Mouse (Mus musculus) neutrophil, adult 5-6 weeks (primary cell): Measurements from ENCODE around the gene Ticam1. TPM values are rescaled to one million over a fixed set of nuclear protein-coding genes. Genes with fewer than 3 reads are reported as not detected.

Experiments used
- ATAC-seq: fragments of 151-379, 151-347 bp; 2 replicates; pipeline ENCODE4 v1.8.0; 2017; ENCODE audit warnings: mild to moderate bottlenecking, moderate TSS enrichment; ENCODE audit not compliant: insufficient number of reproducible peaks, poor library complexity, low FRiP score, severe bottlenecking; ENCODE audit errors: extremely low read depth
- total RNA-seq: library from RNA; stranded (forward); fragments of 200-1000 nt; gene quantifications from 2 replicates; pipeline ENCODE4 v1.2.3, GENCODE M21; 2017

Gene Ticam1
- 4.8 and 6.4 TPM in 2 replicates for total RNA-seq

- peak; percentile 73 for ATAC-seq
Measured at GRCm38 (mm10) chr17:56276643-56277566, at the start of gene Ticam1. TSS of gene Ticam1 (minus strand) at chr17:56276786.

DNA sequence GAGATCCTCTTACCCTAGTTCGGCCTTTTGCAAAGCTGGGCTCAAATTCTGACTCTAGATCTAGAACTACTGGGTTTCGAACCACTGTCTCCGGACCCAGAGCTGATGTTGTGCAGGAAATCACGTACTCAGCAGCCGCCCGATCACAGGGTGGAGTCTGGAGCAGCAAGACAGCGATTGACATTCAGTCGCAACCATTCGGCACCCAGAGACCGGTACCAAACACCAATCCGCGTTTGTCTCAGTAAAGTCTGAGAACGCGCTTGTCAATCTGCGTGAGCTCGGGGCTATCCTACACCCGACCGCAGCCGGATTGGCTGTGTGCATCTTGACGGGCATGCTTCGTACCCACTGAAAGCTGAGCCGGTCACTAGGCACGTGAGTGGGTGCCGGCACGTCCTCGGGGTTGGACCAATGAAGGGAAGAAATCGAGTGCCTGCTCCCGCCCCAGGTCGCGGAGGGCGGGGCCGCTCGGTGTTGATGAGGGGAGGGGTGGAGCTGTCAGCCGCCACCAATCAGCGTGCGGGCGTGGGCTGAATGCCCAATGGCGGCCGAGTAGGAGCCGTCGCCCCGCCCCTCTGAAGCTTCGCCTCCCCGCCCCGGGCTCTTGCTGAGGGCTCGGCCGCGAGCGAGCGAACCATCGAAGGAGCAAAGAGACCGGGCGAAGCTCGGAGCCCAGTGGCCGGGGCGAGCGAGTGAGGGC, 49.0 kb upstream of the Ticam1 start, which contains the start of gene Kdm4b:
Gene Kdm4b, plus strand, starts transcription at position 613 of the 703 bp plus-strand sequence.
- ATAC-seq: peak; percentile 93

GRCm38 (mm10) chr17:56324419-56324818, 47.8 kb upstream of the Ticam1 start:
- no peak for ATAC-seq

- no peak for ATAC-seq
Measured at GRCm38 (mm10) chr17:56309191-56309945, 32.8 kb upstream of the Ticam1 start.

DNA sequence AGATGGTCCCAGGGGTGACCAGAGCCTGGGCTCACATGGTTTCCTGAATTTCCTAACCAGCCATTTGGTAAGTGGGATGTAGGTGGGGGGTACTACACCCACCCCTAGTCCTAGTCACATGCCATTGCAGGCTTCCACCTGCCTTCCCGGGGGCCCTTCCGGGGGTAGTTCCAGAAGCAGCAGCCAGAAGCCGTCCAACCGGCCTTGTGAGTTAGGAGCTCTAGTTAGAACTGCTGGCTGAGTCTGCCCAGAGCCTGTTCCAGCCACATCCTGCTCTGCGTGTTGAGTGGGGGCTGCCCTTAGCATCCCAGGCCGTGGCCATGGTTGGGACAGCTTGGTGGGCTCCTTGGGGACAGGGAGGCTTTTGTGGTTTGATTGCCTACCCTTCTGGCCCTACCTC, 31.5 kb upstream of the Ticam1 start:
- no peak for ATAC-seq

DNA sequence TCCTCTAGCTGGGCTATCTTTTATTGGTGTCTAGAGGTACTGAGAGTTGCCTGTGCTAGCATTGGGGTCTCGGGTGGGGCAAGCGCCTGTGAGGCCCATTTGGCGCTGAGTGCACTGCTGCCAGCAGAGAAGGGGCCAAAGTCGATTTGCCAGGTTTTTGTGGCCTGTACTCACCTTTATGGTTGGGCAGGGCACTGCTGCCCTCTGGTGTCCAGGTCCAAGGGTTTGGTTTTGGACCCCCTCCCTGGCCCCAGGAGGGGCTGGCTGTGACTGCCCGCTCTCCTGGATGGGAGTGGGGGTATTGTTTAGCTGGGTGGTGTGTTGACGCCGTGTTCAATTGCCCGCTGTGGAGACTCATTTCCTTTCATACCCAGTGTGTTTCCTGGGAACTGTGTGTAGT, 29.2 kb upstream of the Ticam1 start:
- no peak for ATAC-seq

DNA sequence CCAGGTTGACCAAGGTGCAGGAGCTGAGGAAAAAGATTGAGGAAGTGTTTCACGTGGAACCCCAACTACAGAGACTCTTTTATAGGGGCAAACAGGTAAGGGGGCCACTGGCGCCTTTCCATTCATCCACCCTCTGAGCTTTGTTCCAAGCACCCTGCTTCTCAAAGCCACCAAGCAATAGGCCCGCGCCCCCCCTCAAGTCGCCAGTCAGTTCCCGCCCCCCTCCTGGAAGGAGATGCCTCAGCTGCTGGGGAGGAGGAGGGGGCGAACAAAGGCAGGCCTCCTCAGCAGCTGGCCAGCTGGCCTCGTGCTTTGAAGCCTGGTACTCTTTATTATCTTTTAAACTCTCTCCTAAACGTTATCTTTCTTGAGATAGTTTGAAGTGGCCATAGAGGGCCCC, 28.6 kb upstream of the Ticam1 start:
- ATAC-seq: no peak

DNA sequence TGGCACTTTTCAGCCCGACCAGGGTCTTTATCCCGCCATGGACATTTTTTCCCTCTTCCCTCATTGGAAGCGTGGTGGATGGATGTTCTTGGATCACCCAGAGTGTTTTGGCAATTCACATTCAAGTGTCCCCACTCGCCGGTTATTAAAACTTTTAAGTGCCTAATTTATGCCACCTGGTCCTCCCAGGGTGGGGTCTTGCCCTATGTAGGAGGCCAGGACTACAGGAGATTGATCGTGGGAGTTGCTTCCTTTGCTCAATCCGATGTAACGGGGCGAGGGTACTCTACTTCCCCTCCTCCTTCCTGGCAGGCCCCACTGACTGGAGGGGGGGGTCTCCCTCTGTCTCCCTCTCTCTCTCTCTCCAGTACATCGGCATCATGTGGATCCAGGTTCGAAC, 28.1 kb upstream of the Ticam1 start:
- no peak for ATAC-seq

DNA sequence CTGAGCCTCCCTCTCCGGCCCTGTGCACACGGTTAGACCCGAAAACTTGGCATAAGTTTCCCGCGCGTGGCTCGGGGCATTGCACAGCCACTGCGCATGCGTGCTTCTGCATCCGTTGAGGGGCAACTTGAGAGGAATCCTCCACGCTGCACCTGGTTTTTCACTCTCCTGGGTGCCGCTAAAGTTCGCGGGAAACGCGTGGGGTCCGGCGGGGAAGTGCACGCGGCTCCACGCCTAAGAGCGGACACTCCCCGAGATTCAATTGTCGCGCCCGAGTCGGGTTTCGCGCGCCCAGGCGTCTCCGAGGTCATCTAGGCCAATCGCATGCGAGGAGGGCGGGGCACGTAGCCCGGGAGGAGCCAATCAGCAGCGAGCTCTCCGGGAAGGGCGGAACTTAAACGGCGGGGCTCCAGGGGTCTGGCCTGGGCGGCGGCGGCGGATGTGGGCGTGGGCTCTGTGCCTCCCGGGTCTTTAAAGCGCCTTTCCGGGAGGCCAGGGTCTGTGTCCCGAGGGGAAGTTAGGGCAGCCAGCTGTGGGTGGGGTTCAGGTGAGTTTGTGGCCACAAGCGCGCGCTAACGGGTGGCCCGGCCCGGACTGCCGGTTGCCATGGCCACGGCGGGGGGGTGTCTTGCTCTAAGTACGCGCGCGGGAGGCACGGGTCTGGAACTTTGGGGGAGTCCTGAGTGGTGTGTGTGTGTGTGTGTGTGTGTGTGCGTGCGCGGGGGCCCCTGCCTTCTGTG, 27.4 kb upstream of the Ticam1 start:
- peak; percentile 96 for ATAC-seq

DNA sequence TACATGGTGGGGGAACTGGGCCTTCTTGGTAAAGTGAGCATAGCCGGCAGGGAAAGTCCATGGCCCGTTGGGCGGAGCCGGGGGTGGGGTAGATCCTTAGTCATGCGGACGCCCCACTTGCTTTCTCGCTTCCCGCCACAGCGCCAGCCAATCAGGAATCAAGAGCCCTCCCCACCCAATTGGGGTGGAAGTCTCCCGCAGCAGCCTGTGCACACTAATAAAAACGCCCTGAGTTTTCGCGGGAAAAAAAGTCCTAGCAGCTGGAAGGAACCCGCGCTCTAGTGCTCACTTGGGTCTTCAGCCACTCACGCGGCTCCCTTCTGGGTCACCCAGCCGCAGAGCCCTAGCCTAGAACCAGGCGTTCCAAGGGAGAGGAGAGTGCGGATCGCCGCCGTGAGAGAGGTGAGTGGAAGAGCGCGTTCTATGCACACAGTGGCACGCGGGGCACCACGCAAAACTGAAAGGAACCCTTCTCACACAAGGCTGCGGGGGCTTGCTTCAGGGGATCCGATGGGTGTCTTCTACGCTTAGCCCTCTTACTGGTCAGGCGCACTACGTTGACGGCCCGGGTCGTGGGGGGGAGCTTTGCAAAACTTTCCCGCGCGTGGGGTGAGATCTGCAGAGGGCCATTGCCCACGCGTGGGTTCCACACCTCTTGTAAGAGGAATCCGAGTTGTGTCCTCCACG, 26.7 kb upstream of the Ticam1 start, which contains the start of gene Uhrf1:
Gene Uhrf1, plus strand, starts transcription at position 162 of the 687 bp plus-strand sequence.
- no peak for ATAC-seq

DNA sequence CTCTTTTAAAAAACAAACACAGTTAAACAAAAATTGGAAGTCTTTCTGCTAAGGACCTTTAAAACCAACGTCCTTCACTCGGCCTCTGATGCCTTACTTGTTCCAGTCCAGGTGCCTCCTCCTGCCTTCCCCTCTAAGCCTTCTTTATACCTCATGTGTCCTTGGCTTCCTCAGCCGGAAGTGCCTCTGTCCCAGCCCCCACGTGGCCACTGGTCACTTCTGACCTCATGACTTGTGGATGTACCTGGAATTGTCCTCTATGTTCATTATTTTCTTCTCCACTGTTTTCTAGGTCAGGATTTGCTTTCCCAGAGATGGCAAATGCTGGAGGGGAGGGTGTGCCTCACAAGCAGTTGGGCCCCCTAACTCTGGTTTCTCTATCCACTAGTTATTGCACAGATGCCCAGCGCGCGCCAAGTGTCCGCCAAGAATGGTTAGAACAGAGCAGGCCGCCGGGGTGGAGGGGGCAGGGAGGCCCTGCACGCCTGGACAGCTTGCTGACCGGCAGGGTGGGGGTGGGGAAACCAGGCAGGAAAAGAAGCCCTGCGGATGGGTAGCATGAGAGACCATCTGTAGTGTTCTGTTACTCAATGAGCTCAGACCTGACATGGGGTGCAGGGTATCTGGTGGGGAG, 25.9 kb upstream of the Ticam1 start:
- ATAC-seq: no peak

DNA sequence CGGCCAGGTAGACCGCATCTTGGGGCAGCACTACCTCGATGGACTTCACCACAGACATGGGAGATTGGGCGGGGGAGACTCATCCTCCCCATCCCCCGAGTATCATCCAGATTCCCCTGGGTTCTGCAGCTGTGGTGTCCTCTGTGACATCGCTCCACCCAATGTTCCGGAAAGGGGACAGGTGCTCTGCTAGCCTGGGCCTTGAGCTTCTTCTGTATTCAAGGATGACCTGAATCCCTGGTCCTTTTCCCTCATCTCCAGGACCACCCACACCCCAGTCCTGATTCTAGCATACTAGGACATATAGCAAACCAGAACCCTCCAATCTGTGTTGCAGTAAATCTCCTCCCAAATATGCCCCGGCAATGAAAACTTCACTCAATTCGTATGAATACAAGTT, 23.6 kb upstream of the Ticam1 start, which contains the start of gene Arrdc5:
Gene Arrdc5, minus strand, starts transcription at position 101 of the 400 bp plus-strand sequence.
- no peak for ATAC-seq

- ATAC-seq: no peak
Measured at GRCm38 (mm10) chr17:56298238-56298637, 21.7 kb upstream of the Ticam1 start.

GRCm38 (mm10) chr17:56296201-56296600, 19.6 kb upstream of the Ticam1 start:
- no peak for ATAC-seq

- no peak for ATAC-seq
Measured at GRCm38 (mm10) chr17:56294241-56294640, 17.7 kb upstream of the Ticam1 start.

GRCm38 (mm10) chr17:56293291-56293690, 16.7 kb upstream of the Ticam1 start:
- ATAC-seq: no peak

DNA sequence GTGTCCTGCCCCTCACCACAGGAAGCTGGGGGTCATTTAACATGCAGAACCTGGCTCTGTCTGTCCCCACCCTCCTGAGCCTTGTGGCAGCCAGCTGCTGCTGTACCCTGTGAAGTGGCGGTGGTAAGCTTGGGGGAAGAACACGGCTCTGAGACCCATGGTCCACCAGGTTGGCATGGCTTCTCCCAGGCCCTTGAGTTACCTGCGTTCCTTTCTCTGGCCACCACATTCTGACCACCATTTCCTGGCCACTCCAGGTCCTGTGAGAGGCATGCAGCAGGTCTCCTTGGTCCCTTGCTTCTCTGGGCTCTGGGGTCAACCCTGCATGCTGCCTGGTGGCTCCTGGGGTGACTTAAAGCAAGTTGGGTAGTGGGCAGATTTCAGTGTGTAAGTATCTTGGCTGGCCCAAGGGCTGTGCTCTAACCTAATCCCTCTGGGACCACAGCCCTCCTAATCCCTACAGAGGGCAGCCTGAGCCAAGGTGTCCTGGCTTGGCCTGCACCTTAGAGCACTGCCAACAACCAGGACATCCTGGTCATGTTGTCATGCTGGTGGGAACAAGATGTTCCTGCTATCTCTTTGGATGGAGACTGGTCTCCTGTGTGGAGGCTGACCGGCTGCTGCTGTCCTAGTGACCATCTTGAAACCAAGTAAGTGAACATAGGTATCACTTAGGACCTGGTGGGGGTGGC, 16.1 kb upstream of the Ticam1 start, which contains the start of gene Plin3:
Gene Plin3, minus strand, starts transcription at position 343 of the 692 bp plus-strand sequence.
- ATAC-seq: no peak
